Mouse (Mus musculus): ENCODE results near the gene Egfl7. TPM values are rescaled to one million over a fixed set of nuclear protein-coding genes. Genes with fewer than 3 reads are reported as not detected.
A peak's percentile ranks its signal among the peaks of the same experiment; 100 is the strongest.

Egfl7 gene
- total RNA-seq (2021) = 159 and 211 TPM in 2 replicates
- long read RNA-seq, transcript Egfl7-202 (10 exons, 1,372 nt) = major isoform, 30 of 141 reads
- long read RNA-seq, transcript Egfl7-213 (1 exons, 536 nt) = minor isoform, 27 of 141 reads
- long read RNA-seq, transcript Egfl7-212 (10 exons, 1,391 nt) = minor isoform, 13 of 141 reads
- long read RNA-seq, transcript Egfl7-216 (9 exons, 1,163 nt) = minor isoform, 6 of 141 reads
- long read RNA-seq, partial matches to known transcripts = 25 of 141 reads
- long read RNA-seq, other reads (novel, unspliced or antisense) = 37 of 141 reads

DNA sequence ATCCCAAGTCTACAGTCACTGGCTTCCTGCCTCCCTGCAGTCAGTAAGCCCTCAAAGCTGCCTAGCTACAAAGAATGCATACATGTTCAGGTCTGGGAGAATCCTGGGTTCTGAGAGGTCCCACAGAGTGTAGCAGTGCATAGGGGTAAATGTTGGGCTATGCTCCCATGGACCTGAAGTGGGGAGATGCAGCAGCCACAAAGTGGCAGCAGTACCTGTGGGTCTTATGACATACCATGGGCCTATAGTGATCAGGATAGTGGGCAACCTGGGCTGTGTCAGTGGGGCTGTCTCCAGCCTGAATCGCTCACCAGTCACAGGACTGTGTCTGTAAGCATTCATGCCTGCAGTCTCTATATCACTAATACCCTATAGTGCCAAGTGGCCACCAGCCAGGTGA, at the start of gene Egfl7:
Gene Egfl7 (plus strand): TSS at position 301 of the 400 bp plus-strand sequence.
- no peak for DNase-seq

DNA sequence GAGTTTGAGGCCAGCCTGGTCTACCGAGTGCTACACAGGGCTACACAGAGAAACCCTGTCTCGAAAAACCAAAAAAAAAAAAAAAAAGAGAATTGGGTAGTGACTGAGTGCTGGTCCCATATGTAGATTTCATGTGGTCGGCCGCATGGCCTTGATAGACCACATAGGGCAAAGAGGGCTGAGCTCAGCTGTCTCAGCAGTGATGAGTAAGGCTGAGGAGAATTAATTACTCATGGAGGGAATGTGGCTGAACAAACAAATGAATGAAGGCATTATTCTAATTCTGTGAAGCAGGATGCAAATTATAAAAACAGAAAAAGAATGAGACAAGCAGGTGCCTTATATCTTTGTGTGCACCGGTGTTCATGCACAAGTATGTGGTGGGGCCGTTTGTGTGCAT, 48.0 kb upstream of the Egfl7 start:
- DNase-seq = no peak

DNA sequence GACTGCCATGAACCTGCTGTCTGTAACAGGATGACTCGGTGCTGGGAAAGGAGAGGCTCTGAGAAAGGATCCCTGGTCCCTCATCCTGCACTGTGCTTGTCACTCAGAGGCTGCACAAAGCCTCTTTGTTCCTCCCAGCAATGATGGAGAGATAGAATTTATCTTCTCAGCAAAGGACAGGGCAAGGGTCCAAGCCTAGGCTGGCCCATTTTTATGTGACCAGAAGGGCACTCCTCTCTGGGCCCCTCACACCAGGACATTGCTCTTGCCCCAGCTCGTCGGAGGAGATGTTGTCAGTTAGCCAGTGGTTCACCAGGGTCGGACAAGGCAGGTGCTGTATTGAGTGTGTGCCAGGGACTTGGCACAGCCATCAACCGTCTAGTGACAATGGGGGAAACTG, 46.6 kb upstream of the Egfl7 start:
- no peak for DNase-seq

DNA sequence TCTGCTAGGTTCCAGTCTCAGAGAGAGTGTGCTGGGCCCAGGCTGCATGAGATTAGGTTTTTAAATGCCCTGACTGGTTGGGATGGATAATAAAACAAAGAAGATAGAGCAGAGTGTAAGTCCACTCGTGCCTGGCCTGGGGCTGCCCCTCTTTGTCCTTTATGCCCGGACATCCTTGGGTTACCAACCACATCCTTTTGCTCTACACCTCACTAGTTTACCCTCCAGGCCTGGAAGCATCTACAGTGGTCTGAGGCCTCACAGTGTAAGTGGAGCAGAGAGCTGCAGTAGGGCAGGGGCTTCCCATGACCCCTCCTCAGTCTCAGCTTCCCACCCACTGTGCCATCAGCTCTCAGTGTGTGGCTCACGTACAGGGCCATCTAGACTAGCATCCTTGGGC, 45.7 kb upstream of the Egfl7 start:
- DNase-seq = no peak

DNA sequence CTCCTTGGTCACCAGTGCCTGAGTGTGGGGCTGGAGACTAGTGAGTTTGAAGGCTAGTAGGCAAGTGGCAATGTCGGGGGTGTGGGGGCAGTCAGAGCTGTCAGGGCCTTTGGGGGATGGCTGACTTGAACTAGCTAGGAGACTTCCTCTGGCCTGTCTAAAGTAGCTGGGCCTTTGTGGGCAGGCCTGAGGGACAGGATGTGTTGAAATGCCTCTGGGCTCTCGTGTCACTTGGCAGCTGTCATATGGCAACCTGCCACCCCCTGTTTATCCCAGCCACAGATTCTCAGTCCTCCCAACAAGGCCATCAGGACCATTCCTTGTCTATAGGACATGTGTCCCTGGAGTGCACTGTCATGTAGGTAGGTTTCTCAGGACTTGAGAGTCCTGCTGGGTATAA, 45.2 kb upstream of the Egfl7 start:
- peak; percentile 75 for DNase-seq

DNA sequence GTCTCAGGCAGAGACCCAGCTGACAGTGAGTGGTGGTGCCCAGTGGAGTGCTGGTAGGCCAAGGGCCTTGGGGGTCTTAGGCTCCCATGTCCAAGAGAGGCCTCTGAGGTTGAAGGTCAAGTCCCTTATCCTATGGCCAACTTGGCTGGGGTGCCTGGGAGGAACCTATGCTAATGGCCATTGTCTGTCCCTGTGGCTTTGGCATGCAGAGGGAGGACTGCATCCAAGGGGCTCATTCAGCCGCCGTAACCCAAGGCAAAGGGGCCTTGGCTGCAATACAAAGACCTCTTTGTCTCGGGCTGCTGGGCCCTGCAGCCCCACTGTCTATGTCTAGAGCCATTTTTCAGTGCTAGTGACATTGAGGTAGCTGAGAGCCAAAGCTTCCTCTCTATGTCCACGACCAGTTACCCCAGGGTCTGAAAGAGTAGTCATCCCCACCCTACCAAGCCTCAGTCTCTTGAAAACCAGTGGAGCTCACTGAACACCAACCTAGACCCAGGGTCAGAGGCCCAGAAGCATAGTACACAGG, 44.2 kb upstream of the Egfl7 start:
- DNase-seq = no peak

DNA sequence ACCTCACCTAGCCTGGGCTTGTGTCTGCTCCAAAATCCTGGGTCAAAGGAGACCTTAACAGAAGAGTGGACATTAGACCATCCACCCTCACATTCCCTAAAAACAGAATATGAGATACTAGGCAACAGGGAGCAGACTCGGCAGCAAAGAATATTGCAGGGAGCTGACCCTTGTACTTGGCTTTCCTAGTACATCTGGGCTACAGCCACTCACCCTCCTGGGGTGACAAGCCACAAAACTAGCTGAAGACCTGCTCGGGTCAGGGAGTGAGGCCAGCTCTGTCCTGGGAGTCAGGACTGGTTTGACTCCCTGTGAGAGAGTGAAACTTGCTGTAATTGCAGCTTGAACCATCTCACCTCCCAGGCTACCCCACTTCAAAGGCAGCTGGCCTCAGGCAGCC, 40.3 kb upstream of the Egfl7 start:
- no peak for DNase-seq

DNA sequence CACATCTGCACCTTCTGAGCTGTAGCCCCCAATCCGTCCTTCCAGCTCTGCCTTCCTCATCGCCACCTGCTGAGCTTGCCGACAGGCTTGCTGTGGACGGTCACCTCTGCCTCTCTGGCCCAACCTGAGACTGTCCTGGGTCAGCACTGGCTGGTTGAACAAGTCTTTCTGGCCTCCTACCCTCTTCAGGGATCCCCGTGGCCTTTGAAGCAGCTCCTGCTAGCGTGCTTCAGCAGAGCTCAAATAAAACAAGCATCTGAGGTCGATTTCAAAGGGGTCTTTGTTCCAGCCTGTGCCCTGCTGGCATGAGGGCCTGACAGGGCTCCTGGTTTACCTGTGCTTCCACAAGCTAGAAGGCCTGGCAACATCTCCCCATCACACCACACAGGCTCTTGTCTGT, 39.1 kb upstream of the Egfl7 start:
- DNase-seq = no peak

DNA sequence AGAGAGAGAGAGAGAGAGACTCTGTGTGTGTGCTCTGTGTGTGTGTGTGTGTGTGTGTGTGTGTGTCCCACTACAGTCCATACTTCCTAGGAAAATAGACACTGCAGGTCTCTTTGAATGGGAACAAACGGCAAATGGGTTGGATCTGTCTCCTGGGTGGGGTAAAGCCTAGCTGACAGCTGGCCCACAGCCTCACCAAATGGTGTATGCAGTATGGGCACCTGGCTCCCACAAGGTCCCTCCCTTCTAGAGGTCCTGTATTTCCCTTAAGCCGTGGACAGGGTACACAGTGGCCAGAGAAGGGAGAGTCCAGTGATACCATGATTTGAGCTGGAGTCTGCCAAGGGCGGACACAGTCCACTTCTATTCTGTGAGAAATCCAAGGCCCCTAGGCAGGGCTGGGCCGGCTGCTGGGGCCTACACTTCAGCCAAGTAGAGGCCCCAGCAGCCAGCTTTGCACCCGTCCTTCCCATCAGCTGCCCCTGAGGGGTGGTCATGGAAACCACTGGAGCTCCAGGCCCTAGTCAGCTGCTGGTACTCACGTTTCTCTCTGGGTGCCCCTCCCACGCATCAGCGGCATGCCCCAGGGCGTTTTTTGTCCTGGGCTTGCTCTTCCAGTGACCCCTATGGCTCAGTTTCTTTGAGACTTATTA, 38.4 kb upstream of the Egfl7 start:
- DNase-seq = no peak

DNA sequence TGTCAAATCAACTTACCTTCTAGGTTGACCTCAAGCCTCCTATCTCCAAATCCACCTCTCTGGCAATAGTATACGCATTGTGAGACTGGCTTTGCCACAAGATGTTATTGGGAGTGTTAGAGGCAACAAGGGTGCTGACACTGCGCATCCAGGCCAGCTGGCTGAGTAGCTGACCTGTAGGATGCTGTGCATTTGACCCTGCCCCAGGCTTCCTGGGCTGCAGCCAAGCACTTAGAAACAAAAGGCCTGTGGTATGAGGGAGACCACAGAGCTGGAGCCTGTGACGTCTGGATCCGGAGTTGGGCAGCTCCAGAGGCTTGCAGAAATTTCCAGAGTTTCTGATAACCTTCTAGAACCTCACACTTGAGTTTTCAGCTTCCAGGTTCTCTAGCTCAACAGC, 36.7 kb upstream of the Egfl7 start:
- no peak for DNase-seq

DNA sequence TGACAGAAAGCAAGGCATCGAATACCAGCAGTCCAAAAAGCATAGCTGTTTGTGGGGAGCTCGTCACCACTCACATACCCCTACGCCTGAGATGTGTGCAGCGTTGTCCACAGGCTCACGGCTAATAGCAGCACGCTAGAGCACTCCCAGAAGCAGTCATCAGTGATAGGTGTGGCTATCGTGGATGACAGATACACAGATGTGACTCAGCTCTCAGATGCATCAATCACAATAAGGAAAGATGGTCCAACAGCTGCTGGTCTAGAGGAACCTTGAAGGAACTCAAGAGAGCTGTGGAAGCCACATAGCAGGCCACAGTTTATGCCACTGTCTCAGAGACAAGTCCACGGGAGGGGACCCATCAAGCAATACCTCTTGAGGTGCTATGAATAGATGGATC, 36.0 kb upstream of the Egfl7 start:
- DNase-seq = no peak

DNA sequence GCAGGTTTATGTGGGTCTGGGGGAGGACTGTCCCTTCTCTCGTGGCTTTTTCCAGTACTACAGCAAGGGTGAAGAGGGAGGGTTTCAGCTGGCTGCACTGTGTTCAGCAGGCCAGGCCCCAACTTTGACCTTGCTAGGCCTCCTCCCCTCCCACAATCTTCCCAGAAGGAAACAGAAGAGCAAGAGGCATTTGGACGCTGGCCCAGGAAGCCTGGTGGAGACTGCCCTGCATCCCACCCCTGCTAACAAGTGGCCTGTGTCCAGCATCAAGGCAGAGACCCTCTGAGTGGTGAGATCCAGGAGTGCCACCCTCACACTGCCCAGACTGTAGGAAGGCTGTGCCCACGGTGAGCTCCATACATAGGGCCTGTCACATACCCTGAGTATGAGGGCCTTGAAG, 35.5 kb upstream of the Egfl7 start:
- peak; percentile 50 for DNase-seq

DNA sequence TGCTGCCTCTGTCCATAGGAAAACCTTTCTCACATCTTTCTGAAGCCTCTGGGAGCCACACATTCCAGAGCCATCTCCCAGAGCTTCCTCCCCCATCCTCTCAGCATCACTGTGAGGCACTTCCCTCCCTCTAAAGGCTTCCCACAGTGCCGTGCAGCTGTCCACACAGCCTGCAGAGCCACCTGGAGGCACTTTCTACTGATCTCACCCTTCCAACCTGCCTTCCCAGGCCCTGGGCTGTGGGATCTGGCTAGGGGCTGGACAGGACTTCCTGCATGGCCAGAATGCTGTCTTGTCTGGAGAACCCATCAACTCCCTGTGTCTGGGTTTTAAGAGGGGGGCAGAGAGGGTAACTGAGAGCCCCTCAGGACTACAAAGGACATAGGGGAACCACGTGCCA, 32.3 kb upstream of the Egfl7 start:
- no peak for DNase-seq

DNA sequence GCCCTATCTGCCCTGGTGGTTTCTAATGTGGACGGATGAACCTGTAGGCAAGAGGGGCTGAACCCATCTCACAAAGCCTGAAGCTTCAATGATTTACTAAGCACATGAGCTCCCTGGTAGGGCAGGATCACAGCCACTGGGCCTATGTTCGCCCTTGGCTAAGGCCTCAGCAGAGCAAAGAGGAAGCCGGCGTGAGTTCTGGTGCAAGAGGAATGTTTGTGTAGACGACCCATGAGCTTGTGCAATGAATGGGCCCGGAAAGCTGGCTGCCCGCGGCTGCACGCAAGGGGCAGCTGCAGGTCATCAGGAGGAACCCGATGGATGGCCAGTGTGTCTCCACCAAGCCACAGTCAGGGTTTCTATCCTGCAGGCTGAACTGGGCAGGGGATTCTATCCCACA, 30.0 kb upstream of the Egfl7 start:
- DNase-seq = no peak

DNA sequence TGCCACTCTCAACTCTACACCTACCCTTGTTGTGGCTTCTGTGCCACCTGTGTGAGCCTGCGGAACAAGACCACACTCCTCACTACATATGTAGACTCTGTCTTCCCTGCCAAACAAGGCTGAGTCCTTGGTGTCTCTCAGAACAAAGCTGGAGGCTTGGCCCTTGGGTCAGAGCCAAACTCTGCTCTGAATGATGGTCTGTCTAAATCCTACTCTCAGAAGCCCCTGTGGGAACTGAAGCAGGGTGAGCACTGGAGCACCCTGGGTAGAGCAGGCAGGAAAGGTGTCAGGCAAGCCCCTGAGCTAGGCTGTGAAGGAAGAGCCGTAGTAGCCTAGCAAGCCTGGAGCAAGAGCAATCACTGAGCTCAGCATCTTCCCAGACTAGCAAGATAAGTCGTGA, 29.6 kb upstream of the Egfl7 start:
- DNase-seq = peak; percentile 49

DNA sequence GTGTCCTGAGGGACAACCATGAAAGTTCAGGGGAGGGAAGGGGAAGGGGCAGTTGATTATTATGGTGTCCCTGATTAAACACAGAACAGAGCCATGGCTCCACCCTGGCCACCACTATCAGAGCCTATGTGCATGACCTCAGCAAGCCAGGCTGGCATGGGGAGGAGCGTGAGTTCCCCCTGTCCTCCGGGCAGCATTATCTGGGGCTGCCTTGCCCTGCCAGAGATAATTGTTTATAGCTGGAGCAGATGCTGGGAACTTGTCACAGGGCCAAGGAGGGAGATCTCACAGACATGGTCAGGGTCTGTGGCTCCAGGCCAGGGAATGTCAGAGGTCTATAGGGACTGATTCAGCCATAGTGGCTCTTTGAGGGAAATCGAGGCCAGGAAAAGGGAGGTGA, 29.0 kb upstream of the Egfl7 start:
- no peak for DNase-seq

DNA sequence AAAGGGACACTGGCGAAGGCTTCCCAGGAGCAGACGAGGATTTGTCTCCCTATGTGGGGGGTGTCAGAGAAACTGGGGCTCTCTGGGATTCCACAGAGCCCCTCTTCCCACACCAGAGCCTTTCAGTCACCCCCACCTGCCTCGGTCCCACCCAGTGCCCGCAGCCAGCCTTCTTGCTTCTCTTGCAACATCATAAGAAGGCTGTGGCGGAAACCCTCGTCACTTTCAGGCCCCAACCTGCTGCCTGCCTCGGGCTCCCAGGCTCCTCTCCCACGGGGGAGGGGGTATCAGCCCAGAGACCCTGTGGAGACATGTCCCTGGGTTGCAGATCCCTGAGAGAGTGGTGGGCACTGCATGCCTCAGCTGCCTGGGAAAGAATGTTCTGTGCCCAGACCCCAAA, 28.4 kb upstream of the Egfl7 start:
- no peak for DNase-seq

DNA sequence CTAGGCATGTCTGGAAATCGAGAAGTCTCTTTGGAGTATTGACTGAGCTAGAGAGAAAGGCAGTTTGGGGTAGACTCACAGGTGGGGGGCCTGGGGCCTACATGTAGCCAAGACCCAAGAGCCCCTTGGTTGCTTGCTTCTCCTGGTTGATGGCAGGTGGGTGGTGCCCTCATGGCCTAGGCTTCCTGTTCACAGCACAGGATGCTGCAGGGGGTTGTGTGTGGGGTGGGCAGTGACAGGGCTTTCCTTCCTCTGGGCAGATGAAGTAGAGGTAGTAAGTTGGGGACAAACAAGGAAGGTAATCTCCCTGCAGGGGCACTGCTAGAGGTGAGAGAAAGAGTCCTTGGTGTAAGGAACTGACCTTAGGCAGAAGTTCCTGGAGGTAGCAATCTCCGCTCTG, 27.7 kb upstream of the Egfl7 start:
- no peak for DNase-seq

DNA sequence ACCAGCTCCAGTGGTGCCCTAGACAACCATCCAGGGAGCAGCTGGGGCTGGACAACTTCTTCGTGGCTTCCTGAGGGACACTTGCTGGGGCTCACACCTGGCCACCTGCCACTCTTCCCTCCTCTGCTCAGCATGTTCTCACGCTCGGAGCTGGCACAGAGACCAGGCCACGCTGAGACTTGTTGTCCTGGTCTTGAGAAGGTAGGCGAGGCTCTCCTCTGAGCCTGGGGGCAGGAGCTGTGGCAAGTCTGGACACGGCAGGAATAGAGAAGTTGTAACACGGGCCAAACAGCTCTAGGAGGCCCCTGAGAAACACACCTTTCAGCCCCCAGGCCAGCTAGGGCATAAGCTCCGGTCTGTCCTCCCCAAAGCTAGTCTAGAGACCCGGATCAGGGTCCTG, 25.9 kb upstream of the Egfl7 start:
- no peak for DNase-seq

DNA sequence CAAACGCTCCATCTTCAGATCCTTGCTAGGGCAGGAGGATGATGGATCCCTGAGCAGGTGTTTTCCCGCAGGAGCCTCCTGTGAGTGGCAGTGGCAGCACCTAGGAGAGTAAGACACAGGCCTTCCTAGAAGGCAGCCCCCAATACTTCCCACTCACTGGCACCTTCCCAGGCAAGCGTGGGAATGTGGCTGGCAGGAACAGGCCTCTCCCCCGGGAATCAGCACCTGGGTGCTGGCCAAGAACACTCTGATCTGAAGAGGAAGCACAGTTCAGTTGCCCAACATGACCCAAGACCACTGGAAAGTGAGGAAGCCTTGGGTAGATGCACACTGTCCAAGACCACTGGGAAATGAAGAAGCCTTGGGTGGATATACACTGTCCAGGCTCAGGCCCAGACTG, 24.7 kb upstream of the Egfl7 start:
- DNase-seq = peak; percentile 59

DNA sequence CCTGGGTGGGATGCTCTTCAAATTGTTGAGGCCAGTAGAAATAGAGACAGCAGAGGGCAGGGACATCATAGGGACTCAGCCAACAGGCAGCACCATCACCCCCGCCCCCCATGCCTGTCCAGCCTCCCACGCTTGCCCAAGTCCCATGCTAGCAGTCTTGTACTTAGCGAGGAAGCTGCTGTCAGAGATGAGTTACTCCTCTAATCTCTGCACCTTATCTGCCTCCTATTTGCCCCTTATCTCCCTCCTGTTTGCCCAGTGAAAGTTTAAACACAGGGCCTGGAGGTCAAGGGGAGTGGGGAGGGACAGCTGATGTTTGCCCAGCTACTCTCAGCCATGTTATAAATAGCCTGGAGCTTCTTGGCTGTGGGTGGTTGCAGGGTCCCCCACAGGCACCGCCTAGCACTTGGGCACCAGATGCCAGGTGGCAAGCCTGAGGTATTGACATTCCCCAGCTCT, 23.2 kb upstream of the Egfl7 start:
- DNase-seq = no peak

DNA sequence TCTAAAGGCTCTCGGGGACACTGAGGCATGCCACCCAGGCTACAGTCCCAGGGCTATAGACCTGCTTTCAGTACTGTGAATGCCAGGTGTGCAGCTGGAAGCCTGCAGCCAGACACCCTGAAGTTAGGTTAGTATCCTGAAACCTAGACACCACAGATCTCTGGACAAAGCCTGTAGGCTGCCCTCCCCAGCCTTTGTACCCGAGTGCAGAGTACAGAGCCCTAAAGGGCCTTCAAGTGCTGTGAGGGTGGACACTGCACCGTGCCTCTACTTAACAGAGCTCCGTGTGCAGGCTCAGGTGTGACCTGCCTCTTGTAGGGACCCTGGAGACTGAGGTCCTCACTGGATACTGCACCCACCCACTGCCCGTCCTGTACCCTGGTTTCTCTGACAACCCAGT, 19.3 kb upstream of the Egfl7 start:
- no peak for DNase-seq

DNA sequence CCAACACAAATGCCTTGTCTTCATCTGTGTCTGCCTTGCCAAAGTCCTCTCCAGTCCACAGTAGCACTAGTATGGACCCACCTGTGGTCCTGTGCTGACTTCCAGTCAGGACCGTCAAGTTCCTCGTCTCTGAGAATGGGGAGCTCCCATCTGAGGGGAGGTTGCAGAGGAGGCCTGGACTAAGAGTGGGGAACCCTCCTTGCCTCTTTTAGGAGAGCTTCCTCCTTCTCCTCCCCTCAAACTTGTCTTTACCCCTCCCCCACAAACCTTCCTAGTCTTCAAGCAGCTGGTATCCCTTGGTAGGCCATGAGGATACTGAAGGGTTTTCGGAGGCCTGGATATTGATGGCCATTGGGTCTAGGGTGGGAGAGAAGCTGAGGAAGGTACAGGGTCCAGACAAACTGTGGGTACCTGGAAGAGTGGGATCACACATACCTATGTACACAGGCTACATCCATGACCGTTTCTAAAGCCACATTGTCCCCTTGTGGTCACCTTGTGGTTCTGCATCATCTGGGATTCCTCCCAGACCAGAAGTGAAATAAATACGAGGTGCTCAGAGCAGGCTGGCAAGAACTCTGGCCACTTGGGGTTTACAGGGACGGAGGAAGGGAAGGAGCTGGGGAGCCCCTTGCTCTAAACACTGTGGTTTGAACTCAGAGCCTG, 18.3 kb upstream of the Egfl7 start:
- no peak for DNase-seq

DNA sequence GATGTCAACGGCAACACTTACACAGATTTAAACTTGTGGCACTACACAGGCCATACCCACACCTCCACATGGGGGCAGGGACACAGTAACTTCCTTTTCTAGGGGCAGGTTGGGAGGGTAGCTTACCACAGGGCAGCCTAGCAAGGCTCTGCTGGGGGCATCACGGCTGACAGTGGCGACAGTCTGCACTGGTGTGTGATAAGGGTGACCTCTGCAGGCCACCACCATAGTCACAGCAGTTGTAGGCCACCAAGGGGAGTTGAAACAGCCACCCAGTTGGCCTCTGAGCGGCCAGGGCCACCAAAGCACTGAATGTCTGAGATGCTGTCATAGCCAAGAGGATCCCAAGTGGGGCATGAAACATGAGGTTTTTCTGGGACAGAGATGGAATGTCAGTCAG, 13.6 kb upstream of the Egfl7 start:
- DNase-seq = peak; percentile 43

Measured in adrenal gland, postnatal 25 days (tissue).